Mouse (Mus musculus): ENCODE data around the gene Acoxl. TPM values are rescaled to one million over a fixed set of nuclear protein-coding genes. Genes with fewer than 3 reads are reported as not detected.

The Acoxl gene
- polyA plus RNA-seq, 1 experiment: not detected

GRCm38 (mm10) chr2:128152211-128152610 is 313.5 kb downstream of the Acoxl start:
- no peaks in the 10 kb centered on the region for H3K27me3 ChIP-seq (replicated peaks; ENCODE audit: control insufficient read depth, insufficient read depth, low read length)
- no peak overlapping the region for H3K27ac ChIP-seq (ENCODE audit: insufficient read depth, low read depth, low read length)
- WGBS: 95% methylated on average over 9 of the region's 9 CpGs
- no peaks in the 10 kb centered on the region; the same call in 1 of the 2 replicates for H3K36me3 ChIP-seq (ENCODE audit: control insufficient read depth, insufficient read depth, low read length)
- no peak for TF ChIP-seq POLR2A (IDR thresholded peaks at IDR 0.05; ENCODE audit: low read depth, low read length)
- TF ChIP-seq CTCF (conservative IDR thresholded peaks at IDR 0.05; ENCODE audit: insufficient read depth, insufficient read length, low read depth, low read length): no peak
- no peak for DNase-seq
- H3K4me3 ChIP-seq (ENCODE audit: insufficient read depth, low read depth, low read length): no peak overlapping the region
- no peaks in the 10 kb centered on the region for H3K4me1 ChIP-seq (ENCODE audit: control insufficient read depth, insufficient read depth, low read length)

GRCm38 (mm10) chr2:128152845-128153550 is 314.3 kb downstream of the Acoxl start:
- no peak for TF ChIP-seq POLR2A (IDR thresholded peaks at IDR 0.05; ENCODE audit: low read depth, low read length)
- TF ChIP-seq CTCF (conservative IDR thresholded peaks at IDR 0.05; ENCODE audit: insufficient read depth, insufficient read length, low read depth, low read length): no peak
- Histone ChIP-seq H3K4me1 (ENCODE audit: control insufficient read depth, insufficient read depth, low read length) (no peaks in the 10 kb centered on the region), H3K36me3 (ENCODE audit: control insufficient read depth, insufficient read depth, low read length) (no peaks in the 10 kb centered on the region), H3K4me3 (ENCODE audit: insufficient read depth, low read depth, low read length) (no peak overlapping the region), H3K27me3 (replicated peaks; ENCODE audit: control insufficient read depth, insufficient read depth, low read length) (no peaks in the 10 kb centered on the region), H3K27ac (ENCODE audit: insufficient read depth, low read depth, low read length) (no peak overlapping the region)
- DNase-seq: no peak
- WGBS: 80% methylated on average over 16 of the region's 16 CpGs

DNA sequence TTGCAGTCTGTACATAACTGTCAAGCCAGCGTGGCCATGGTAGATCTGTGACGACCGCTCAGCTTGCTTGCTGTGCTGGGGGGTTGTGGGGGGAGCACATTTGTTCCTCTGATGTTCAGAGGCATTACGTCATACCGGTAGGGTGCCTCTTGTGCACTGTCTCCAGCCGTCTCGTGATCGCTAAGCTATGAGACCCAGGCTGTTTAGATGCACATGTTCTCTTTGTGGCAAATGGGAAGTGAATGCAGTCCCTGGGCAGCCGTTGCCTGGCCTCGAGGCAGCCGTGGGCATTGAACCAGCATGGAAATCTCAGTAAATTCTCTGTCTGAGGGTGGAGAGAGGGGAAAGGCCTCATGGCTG is 314.9 kb downstream of the Acoxl start:
- Histone ChIP-seq H3K36me3 (ENCODE audit: control insufficient read depth, insufficient read depth, low read length) (no peaks in the 10 kb centered on the region), H3K4me1 (ENCODE audit: control insufficient read depth, insufficient read depth, low read length) (no peaks in the 10 kb centered on the region), H3K4me3 (ENCODE audit: insufficient read depth, low read depth, low read length) (no peak overlapping the region), H3K27me3 (replicated peaks; ENCODE audit: control insufficient read depth, insufficient read depth, low read length) (no peaks in the 10 kb centered on the region), H3K27ac (ENCODE audit: insufficient read depth, low read depth, low read length) (no peak overlapping the region)
- no peak for TF ChIP-seq CTCF (conservative IDR thresholded peaks at IDR 0.05; ENCODE audit: insufficient read depth, insufficient read length, low read depth, low read length)
- TF ChIP-seq POLR2A (IDR thresholded peaks at IDR 0.05; ENCODE audit: low read depth, low read length): no peak
- DNase-seq: no peak
- 82% methylated on average over 11 of the region's 11 CpGs for WGBS

GRCm38 (mm10) chr2:128155412-128156066 is 316.9 kb downstream of the Acoxl start:
- no peaks in the 10 kb centered on the region for H3K4me1 ChIP-seq (ENCODE audit: control insufficient read depth, insufficient read depth, low read length)
- peak; percentile 43 for DNase-seq

DNA sequence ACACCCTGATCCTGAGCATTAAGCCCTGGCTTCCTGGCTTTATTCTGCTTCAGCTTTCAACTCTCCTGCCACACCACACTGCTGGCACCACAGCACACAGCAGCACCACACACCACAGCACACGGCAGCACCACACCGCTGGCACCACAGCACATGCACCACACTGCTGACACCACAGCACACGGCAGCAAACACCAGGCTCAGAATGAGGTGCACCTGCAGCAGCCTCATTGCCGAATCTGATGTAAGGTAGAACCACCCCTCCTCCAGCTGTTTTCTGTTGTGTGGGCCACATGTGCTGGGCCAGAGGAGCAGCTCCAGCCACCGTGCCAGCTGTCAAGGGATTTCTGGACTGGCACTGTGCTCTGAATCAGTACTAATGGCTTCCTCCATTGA is 317.4 kb downstream of the Acoxl start:
- TF ChIP-seq POLR2A (IDR thresholded peaks at IDR 0.05; ENCODE audit: low read depth, low read length) (no peak), CTCF (conservative IDR thresholded peaks at IDR 0.05; ENCODE audit: insufficient read depth, insufficient read length, low read depth, low read length) (no peak)
- no peaks in the 10 kb centered on the region for H3K27me3 ChIP-seq (replicated peaks; ENCODE audit: control insufficient read depth, insufficient read depth, low read length)
- WGBS: 85% methylated on average over 5 of the region's 5 CpGs
- H3K36me3 ChIP-seq (ENCODE audit: control insufficient read depth, insufficient read depth, low read length): no peaks in the 10 kb centered on the region
- no peaks in the 10 kb centered on the region for H3K4me1 ChIP-seq (ENCODE audit: control insufficient read depth, insufficient read depth, low read length)
- H3K4me3 ChIP-seq (ENCODE audit: insufficient read depth, low read depth, low read length): no peak overlapping the region
- no peak for DNase-seq
- H3K27ac ChIP-seq (ENCODE audit: insufficient read depth, low read depth, low read length): no peak overlapping the region

More at GRCm38 (mm10) chr2:128155412-128156066, 316.9 kb downstream of the Acoxl start:
- 85% methylated on average over 13 of the region's 13 CpGs for WGBS
- TF ChIP-seq POLR2A (IDR thresholded peaks at IDR 0.05; ENCODE audit: low read depth, low read length) (no peak), CTCF (conservative IDR thresholded peaks at IDR 0.05; ENCODE audit: insufficient read depth, insufficient read length, low read depth, low read length) (no peak)
- Histone ChIP-seq H3K4me3 (ENCODE audit: insufficient read depth, low read depth, low read length) (no peak overlapping the region), H3K27me3 (replicated peaks; ENCODE audit: control insufficient read depth, insufficient read depth, low read length) (no peaks in the 10 kb centered on the region), H3K27ac (ENCODE audit: insufficient read depth, low read depth, low read length) (no peak overlapping the region), H3K36me3 (ENCODE audit: control insufficient read depth, insufficient read depth, low read length) (no peaks in the 10 kb centered on the region)

GRCm38 (mm10) chr2:128156557-128157412 is 318.1 kb downstream of the Acoxl start:
- TF ChIP-seq POLR2A (IDR thresholded peaks at IDR 0.05; ENCODE audit: low read depth, low read length): no peak
- no peak for TF ChIP-seq CTCF (conservative IDR thresholded peaks at IDR 0.05; ENCODE audit: insufficient read depth, insufficient read length, low read depth, low read length)
- no peaks in the 10 kb centered on the region for H3K4me1 ChIP-seq (ENCODE audit: control insufficient read depth, insufficient read depth, low read length)
- H3K36me3 ChIP-seq (ENCODE audit: control insufficient read depth, insufficient read depth, low read length): no peaks in the 10 kb centered on the region
- 72% methylated on average over 12 of the region's 12 CpGs for WGBS
- H3K27me3 ChIP-seq (replicated peaks; ENCODE audit: control insufficient read depth, insufficient read depth, low read length): no peaks in the 10 kb centered on the region
- no peak for DNase-seq
- no peak overlapping the region for H3K4me3 ChIP-seq (ENCODE audit: insufficient read depth, low read depth, low read length)
- no peak overlapping the region for H3K27ac ChIP-seq (ENCODE audit: insufficient read depth, low read depth, low read length)
